Mouse (Mus musculus) intestine, embryonic 14.5 days (tissue): ENCODE measurements around the gene Prkn. TPM values are rescaled to one million over a fixed set of nuclear protein-coding genes. Genes with fewer than 3 reads are reported as not detected.
"Not testable (repeated sequence)": the region's sequence is repeated elsewhere in the genome, so short reads cannot be mapped to it uniquely, and the experiment has no call there.

Experiments used
- ATAC-seq: fragments of 200-750 bp; cut with Nextera tagmentation; replicated peaks from 2 replicates; pipeline ENCODE4 v1.8.0; 2017; ENCODE audit warnings: low read depth, moderate number of reproducible peaks, moderate TSS enrichment, moderate library complexity; ENCODE audit not compliant: low FRiP score, low TSS enrichment
- DNase-seq: peaks from one replicate; pipeline ENCODE4 v3.0.0-alpha.2; 2018; ENCODE audit warnings: low spot score
- H3K27ac ChIP-seq: fragments of 300-500 bp; sonication (generic); 2 replicates; pipeline ENCODE4 v1.5.1; 2014; ENCODE audit warnings: low read depth, mild to moderate bottlenecking, control low read depth
- H3K27me3 ChIP-seq: fragments of 300-500 bp; sonication (generic); replicated peaks from 2 replicates; pipeline ENCODE4 v1.6.1; 2014; ENCODE audit warnings: low read length, control low read depth; ENCODE audit not compliant: control insufficient read depth, insufficient read depth
- H3K36me3 ChIP-seq: fragments of 300-500 bp; sonication (generic); 2 replicates; pipeline ENCODE4 v1.6.1; 2014; ENCODE audit warnings: low read length, control low read depth; ENCODE audit not compliant: control insufficient read depth, insufficient read depth
- H3K4me1 ChIP-seq: fragments of 300-500 bp; sonication (generic); replicated peaks from 2 replicates; pipeline ENCODE4 v1.6.1; 2014; ENCODE audit warnings: low read length, control low read depth, mixed read lengths; ENCODE audit not compliant: control insufficient read depth, insufficient read depth
- H3K4me2 ChIP-seq: fragments of 300-500 bp; sonication (generic); 2 replicates; pipeline ENCODE4 v1.6.1; 2014; ENCODE audit warnings: low read length
- H3K4me3 ChIP-seq: fragments of 300-500 bp; sonication (generic); 2 replicates; pipeline ENCODE4 v1.5.1; 2014; ENCODE audit warnings: low read depth, low read length, control low read depth, mixed read lengths
- H3K9ac ChIP-seq: fragments of 300-500 bp; sonication (generic); 2 replicates; pipeline ENCODE4 v1.6.1; 2014; ENCODE audit warnings: mild to moderate bottlenecking, low read length
- H3K9me3 ChIP-seq: fragments of 300-500 bp; sonication (generic); 2 replicates; pipeline ENCODE4 v1.6.1; 2016; ENCODE audit warnings: low read length, control low read depth; ENCODE audit not compliant: control insufficient read depth
- WGBS: fragments of 180-500 bp; shearing (Covaris S2); extraction: QIAGEN DNeasy Blood & Tissue Kit; methylation state at CpG from one replicate; pipeline ENCODE4 v1.1.7; 2014; 5-methylcytosine and 5-hydroxymethylcytosine counted together
- polyA plus RNA-seq: library from polyadenylated mRNA; unstranded; fragments of >200 nt; fragmentation: Nextera tagmentation; extraction: Ambion mirVana; gene quantifications from 2 replicates; pipeline ENCODE4 v1.2.1, GENCODE M21; 2014

Gene Prkn
- polyA plus RNA-seq, 1 experiment from 2014 or later: 2.3 TPM

- Histone ChIP-seq H3K4me1 (no peaks in the 10 kb centered on the region), H3K9ac (no peak overlapping the region), H3K27ac (no peak overlapping the region), H3K4me3 (no peak overlapping the region), H3K9me3 (no peaks in the 10 kb centered on the region), H3K4me2 (no peak overlapping the region), H3K36me3 (no peaks in the 10 kb centered on the region), H3K27me3 (no peaks in the 10 kb centered on the region)
- DNase-seq (no peak), ATAC-seq (no peak)
These were observed 347.2 kb downstream of the Prkn start for GRCm38 (mm10) chr17:11187356-11187755.

GRCm38 (mm10) chr17:11188494-11188893 is 348.3 kb downstream of the Prkn start:
- H3K4me2 ChIP-seq: no peak overlapping the region
- 67% methylated on average over 4 of the region's 4 CpGs for WGBS
- H3K4me3 ChIP-seq: no peak overlapping the region
- H3K4me1 ChIP-seq: no peaks in the 10 kb centered on the region
- no peaks in the 10 kb centered on the region for H3K9me3 ChIP-seq
- ATAC-seq (no peak), DNase-seq (no peak)
- H3K9ac ChIP-seq: no peak overlapping the region
- H3K27me3 ChIP-seq: no peaks in the 10 kb centered on the region
- H3K27ac ChIP-seq: no peak overlapping the region
- no peaks in the 10 kb centered on the region for H3K36me3 ChIP-seq

- Histone ChIP-seq H3K27me3 (no peaks in the 10 kb centered on the region), H3K4me1 (no peaks in the 10 kb centered on the region)
These were observed 350.1 kb downstream of the Prkn start for GRCm38 (mm10) chr17:11190306-11190705.

GRCm38 (mm10) chr17:11198134-11198533 is 357.9 kb downstream of the Prkn start:
- no peaks in the 10 kb centered on the region for H3K36me3 ChIP-seq
- H3K9ac ChIP-seq: no peak overlapping the region
- 53% methylated on average over 2 of the region's 2 CpGs for WGBS
- H3K9me3 ChIP-seq: no peaks in the 10 kb centered on the region
- DNase-seq: no peak
- H3K4me3 ChIP-seq: no peak overlapping the region
- H3K27ac ChIP-seq: no peak overlapping the region
- H3K4me1 ChIP-seq: no peaks in the 10 kb centered on the region
- no peak for ATAC-seq
- no peaks in the 10 kb centered on the region for H3K27me3 ChIP-seq
- H3K4me2 ChIP-seq: no peak overlapping the region

More at GRCm38 (mm10) chr17:11190306-11190705, 350.1 kb downstream of the Prkn start:
- Histone ChIP-seq H3K9me3 (no peaks in the 10 kb centered on the region), H3K4me2 (no peak overlapping the region), H3K9ac (no peak overlapping the region), H3K27ac (no peak overlapping the region), H3K36me3 (no peaks in the 10 kb centered on the region), H3K4me3 (no peak overlapping the region)
- ATAC-seq (no peak), DNase-seq (no peak)
- WGBS: 61% methylated on average over 2 of the region's 2 CpGs

- H3K4me3 ChIP-seq, ATAC-seq, H3K36me3 ChIP-seq, H3K4me1 ChIP-seq, H3K27ac ChIP-seq, H3K4me2 ChIP-seq, H3K9me3 ChIP-seq, DNase-seq, H3K27me3 ChIP-seq, H3K9ac ChIP-seq: not testable (repeated sequence)
- 86% methylated on average over 4 of the region's 4 CpGs for WGBS
These were observed 368.9 kb downstream of the Prkn start for GRCm38 (mm10) chr17:11209063-11209462.

- no peaks in the 10 kb centered on the region for H3K4me1 ChIP-seq
- H3K9me3 ChIP-seq: no peaks in the 10 kb centered on the region
- DNase-seq: no peak
- no peak overlapping the region for H3K4me2 ChIP-seq
- WGBS: 89% methylated on average over 11 of the region's 11 CpGs
- no peak overlapping the region for H3K27ac ChIP-seq
- no peak overlapping the region for H3K4me3 ChIP-seq
- no peak overlapping the region for H3K9ac ChIP-seq
- no peak for ATAC-seq
- no peaks in the 10 kb centered on the region for H3K27me3 ChIP-seq
- no peaks in the 10 kb centered on the region for H3K36me3 ChIP-seq
These were observed 370.8 kb downstream of the Prkn start for GRCm38 (mm10) chr17:11211006-11211405.

GRCm38 (mm10) chr17:11211591-11211990 is 371.4 kb downstream of the Prkn start:
- Histone ChIP-seq H3K4me2 (no peak overlapping the region), H3K27ac (no peak overlapping the region), H3K4me1 (no peaks in the 10 kb centered on the region), H3K27me3 (no peaks in the 10 kb centered on the region), H3K4me3 (no peak overlapping the region), H3K9ac (no peak overlapping the region), H3K36me3 (no peaks in the 10 kb centered on the region), H3K9me3 (no peaks in the 10 kb centered on the region)
- ATAC-seq (no peak), DNase-seq (no peak)
- 66% methylated on average over 4 of the region's 4 CpGs for WGBS

- Histone ChIP-seq H3K9ac (no peak overlapping the region), H3K27ac (no peak overlapping the region), H3K36me3 (no peaks in the 10 kb centered on the region), H3K4me3 (no peak overlapping the region), H3K4me1 (no peaks in the 10 kb centered on the region), H3K4me2 (no peak overlapping the region), H3K9me3 (no peaks in the 10 kb centered on the region), H3K27me3 (no peaks in the 10 kb centered on the region)
- no peak for ATAC-seq
- 87% methylated on average over 3 of the region's 3 CpGs for WGBS
- no peak for DNase-seq
These were observed 373.5 kb downstream of the Prkn start for GRCm38 (mm10) chr17:11213689-11214088.

- H3K27me3 ChIP-seq: no peaks in the 10 kb centered on the region
- no peaks in the 10 kb centered on the region for H3K36me3 ChIP-seq
- H3K4me3 ChIP-seq: no peak overlapping the region
- no peak overlapping the region for H3K27ac ChIP-seq
- DNase-seq (no peak), ATAC-seq (no peak)
- no peak overlapping the region for H3K4me2 ChIP-seq
- 46% methylated on average over 4 of the region's 4 CpGs for WGBS
- no peak overlapping the region for H3K9ac ChIP-seq
- no peaks in the 10 kb centered on the region for H3K9me3 ChIP-seq
- H3K4me1 ChIP-seq: no peaks in the 10 kb centered on the region
These were observed 388.8 kb downstream of the Prkn start for GRCm38 (mm10) chr17:11229011-11229410.
